Mouse (Mus musculus) gastrocnemius, adult 2 months (tissue): ENCODE measurements around the gene Tssk6. TPM values are rescaled to one million over a fixed set of nuclear protein-coding genes. Genes with fewer than 3 reads are reported as not detected.

Experiments used
- DNase-seq: peaks from one replicate; pipeline ENCODE4 v3.0.0; 2022
- H3K27ac ChIP-seq: fragments of 200-600 bp; 2 replicates; pipeline ENCODE4 v1.8.1; 2022; ENCODE audit warnings: mild to moderate bottlenecking
- H3K4me3 ChIP-seq: fragments of 200-600 bp; 2 replicates; pipeline ENCODE4 v1.8.1; 2022; ENCODE audit warnings: mild to moderate bottlenecking, moderate library complexity
- CTCF ChIP-seq: fragments of 200-600 bp; IDR thresholded peaks from 2 replicates; pipeline ENCODE4 v1.8.1; 2022; ENCODE audit warnings: antibody characterized with exemption, mild to moderate bottlenecking, moderate library complexity
- intact Hi-C: fragments of 180-260 bp; cut with DNase I; formaldehyde crosslinking; loops from one replicate; pipeline ENCODE4 v1.15.1; 2025
- total RNA-seq, 2 experiments: library from RNA; stranded (reverse); gene quantifications; 2 replicates each; pipeline ENCODE4 v1.2.3; 2021

Tssk6 gene
- total RNA-seq, 2 experiments from 2014 or later = not detected

DNA sequence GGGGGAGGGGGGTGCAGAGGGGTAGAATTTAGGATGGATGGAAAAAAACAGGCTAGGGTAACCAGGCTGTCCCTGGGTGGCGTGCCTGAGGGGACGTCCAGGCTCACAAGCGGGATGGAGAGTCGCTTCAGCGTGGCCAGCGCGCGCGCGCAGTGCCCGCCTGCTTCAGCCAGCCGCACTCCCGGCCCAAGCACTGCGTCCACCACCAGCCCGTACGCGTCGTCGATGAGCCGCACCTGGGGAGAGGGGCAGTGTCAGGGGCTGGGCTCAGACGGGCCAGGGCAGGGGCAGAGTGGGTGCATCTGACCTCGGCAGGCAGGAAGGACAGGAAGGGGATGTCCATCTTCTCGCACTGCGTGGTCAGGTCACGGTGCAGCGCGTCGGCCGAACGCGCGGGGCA lies 13.1 kb upstream of the Tssk6 start:
- DNase-seq = no peak
- H3K27ac ChIP-seq = peak overlapping the region; percentile 62
- H3K4me3 ChIP-seq = peak overlapping the region; percentile 72
- intact Hi-C loops = no loop called here
- TF ChIP-seq CTCF = no peak

DNA sequence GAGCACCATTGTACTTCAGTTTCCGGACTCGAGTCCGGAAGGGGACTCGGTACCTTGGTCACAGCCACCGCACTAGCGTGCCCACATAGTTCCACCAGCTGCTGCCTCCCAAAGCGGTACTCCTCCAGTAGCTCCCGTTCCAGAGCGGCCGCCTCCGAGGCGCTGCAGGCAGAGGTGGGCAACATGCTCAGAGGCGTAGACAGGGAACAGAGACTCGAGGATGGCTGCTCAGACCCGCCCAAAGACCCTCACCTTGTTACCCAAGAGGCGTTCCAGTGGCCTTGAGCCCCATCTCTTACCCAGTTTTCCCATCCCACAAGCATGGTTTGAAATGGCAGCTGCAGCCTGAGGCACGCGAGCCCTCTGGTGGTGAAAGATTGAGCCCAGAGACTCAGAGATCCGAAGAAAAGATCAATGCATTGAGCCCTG lies 11.2 kb upstream of the Tssk6 start:
- H3K27ac ChIP-seq = no peak overlapping the region
- DNase-seq = no peak
- no peak overlapping the region for H3K4me3 ChIP-seq
- peak; percentile 71 for TF ChIP-seq CTCF
- intact Hi-C loops = loop anchor here (1.0 kb wide), 1 partner anchor 17 kb away; no protein-coding TSS in a partner anchor

DNA sequence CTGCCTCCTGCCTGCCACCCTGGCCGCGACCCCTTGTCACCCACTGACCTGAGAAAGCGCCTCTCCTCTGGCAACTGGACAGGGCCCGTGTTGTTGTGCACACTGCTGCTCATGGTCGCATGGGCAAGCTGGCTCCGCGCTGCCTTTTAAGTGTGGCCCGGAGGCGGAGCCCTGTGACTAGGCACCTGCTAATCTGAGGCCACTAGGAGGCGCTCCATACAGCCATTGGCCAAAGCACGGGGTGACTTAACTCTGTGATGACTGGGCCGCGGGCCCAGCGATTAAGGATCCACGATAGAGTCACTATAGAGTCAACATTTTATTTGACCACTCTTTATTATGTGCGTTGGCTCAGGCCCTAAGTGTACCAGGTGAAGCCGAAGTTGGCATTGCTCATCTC lies 8.1 kb upstream of the Tssk6 start:
- TF ChIP-seq CTCF = peak; percentile 65
- Histone ChIP-seq H3K27ac (no peak overlapping the region), H3K4me3 (no peak overlapping the region)
- intact Hi-C loops = no loop called here
- peak; percentile 70 for DNase-seq

GRCm38 (mm10) chr8:69894836-69895332 lies 7.1 kb upstream of the Tssk6 start:
- no peak for TF ChIP-seq CTCF
- Histone ChIP-seq H3K27ac (peak overlapping the region; percentile 63; the same call in 1 of the 2 replicates), H3K4me3 (no peak overlapping the region)
- DNase-seq = no peak
- intact Hi-C loops = no loop called here

DNA sequence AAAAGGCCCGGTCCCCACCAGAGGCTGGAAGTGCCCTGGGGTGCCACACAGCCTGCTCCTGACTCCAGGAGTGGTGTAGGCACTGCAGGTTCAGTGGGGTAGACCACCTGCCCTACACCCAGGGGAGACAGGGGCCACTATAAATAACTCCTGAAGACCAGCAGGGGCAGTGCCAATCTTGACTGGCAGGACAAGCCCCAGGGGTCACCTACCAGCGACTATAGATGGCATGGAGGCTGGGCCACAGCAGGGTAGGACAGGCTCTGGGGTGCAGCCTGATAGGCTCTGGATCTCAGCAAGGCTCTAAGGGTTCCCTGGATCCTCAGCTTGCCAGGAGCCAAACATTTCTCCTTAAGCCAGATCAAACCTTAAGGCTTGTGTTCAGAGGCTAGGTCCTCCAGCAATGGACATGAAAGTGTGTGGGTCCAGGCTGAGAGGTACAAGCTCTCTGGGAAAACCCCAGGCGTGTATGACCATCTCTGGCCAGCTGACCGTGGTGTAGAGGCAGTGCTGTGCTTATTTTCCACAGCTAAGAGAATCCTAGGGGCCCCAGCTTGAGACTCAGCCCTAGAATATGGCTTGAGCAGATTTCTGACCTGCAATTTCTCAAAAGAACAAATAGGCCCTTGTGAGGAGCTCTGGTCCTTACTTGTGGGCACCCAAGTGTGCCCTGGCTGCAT lies 6.1 kb upstream of the Tssk6 start:
- H3K27ac ChIP-seq = peak overlapping the region; percentile 63
- 0 out of 2 replicates have a peak overlapping the region, but pooled peaks have one; percentile 11 for H3K4me3 ChIP-seq
- intact Hi-C loops = no loop called here
- DNase-seq = no peak
- TF ChIP-seq CTCF = no peak

DNA sequence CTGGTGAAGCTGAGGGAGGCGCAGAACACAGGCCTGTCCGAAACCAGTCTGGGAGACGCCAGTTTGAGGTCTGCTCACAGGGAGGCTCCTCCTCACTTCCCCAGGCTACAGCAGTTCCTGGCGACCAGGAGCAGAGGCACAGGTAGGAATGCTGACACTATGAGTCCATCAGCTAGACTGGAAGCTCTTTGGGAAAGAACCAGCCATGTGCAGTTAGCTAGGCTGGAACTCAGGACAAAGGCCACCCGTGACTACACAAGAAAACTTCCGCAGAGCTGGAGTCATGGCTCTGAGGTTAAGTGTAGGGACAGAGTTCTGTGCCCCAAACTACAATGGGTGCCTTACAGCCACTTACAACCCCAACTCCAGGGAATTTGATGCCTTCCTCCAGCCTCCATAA lies 4.1 kb upstream of the Tssk6 start:
- no peak for TF ChIP-seq CTCF
- Histone ChIP-seq H3K4me3 (peak overlapping the region; percentile 5), H3K27ac (peak overlapping the region; percentile 63; the same call in 1 of the 2 replicates)
- no peak for DNase-seq
- intact Hi-C loops = no loop called here

DNA sequence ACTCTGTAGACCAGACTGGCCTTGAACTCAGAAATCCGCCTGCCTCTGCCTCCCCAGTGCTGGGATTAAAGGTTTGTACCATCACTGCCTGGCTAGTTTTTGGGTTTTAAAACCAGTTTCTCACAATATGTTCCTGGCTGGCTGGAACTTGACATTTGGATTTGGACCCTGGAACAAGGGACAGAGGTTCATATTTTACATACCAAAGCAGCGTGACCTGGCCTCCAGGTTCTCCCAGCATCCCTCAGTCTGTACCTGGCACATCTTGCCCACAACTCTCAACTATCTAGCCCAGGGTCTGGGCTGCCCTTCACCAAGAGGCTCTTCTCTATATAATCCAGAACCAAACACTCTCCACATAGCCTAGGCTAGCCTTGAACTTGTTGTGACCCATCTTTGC lies 2.1 kb upstream of the Tssk6 start:
- peak overlapping the region; percentile 92 for H3K4me3 ChIP-seq
- TF ChIP-seq CTCF = no peak
- intact Hi-C loops = no loop called here
- DNase-seq = no peak
- H3K27ac ChIP-seq = no peak overlapping the region

DNA sequence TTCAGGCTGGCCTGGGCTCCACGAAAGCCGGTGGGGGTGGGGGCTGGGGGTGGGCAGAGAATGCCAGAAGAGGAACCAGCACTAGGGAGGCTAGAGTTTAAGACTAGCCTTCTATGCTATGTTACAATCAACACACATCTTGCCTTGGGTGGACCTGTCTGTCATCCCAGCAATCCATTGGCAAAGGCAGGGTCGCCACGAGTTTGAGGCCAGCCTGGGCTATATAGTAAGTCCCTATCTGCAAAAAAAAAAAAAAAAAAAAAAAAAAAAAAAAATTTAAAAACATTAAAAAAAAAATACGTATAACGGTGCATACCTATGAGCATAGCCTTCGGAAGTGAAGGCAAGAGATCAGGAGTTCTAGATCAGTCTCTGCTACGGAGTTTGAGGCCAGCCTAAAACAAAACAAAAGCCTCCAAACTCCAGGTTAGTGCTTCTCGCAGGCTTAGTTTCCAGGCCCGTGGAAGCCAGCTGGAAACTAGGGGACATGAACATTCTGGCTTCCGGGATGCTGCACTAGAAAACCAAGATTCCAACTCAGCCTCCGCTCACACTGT lies 1.0 kb upstream of the Tssk6 start:
- Histone ChIP-seq H3K4me3 (peak overlapping the region; percentile 92), H3K27ac (peak overlapping the region; percentile 99)
- intact Hi-C loops = no loop called here
- no peak for DNase-seq
- no peak for TF ChIP-seq CTCF

DNA sequence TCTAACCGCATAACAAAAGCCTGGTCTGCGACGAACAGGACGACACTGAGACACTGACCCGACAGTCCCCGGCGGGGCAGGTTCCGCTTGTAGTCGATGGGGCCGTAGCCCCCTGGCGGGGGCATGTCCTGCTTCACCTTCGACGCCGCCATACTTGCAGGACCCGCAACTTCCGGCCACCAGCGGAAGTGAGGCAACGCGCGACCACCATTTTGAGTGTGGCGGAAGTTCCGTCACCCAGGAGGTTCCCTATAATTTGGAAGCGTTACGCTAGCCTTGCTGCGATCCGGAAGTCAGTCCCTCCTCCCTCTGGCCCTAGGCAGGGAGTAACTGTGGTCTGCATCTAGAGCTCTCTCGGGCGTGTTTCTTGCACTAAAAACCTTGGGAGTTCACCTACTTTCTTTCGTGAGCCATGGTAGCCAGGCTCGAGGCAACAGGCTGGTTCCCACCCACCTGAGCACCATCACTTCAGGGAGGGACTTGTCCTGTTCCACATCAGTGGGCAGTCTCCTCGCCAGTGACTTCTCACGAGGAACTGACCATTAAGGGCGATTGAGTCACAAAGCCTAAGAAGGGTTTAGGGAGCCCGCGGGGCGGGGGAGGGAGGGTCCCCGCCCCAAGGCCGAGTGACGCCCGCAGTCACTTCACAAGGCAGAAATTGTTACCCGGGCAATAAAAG lies 361 bp upstream of the Tssk6 start:
- intact Hi-C loops = no loop called here
- Histone ChIP-seq H3K27ac (peak overlapping the region; percentile 99), H3K4me3 (peak overlapping the region; percentile 92)
- peak; percentile 97 for DNase-seq
- TF ChIP-seq CTCF = peak; percentile 80

GRCm38 (mm10) chr8:69903063-69903542 lies 1.1 kb downstream of the Tssk6 start:
- no peak for TF ChIP-seq CTCF
- peak; percentile 99 for DNase-seq
- intact Hi-C loops = no loop called here
- peak overlapping the region; percentile 99 for H3K27ac ChIP-seq
- H3K4me3 ChIP-seq = peak overlapping the region; percentile 92

DNA sequence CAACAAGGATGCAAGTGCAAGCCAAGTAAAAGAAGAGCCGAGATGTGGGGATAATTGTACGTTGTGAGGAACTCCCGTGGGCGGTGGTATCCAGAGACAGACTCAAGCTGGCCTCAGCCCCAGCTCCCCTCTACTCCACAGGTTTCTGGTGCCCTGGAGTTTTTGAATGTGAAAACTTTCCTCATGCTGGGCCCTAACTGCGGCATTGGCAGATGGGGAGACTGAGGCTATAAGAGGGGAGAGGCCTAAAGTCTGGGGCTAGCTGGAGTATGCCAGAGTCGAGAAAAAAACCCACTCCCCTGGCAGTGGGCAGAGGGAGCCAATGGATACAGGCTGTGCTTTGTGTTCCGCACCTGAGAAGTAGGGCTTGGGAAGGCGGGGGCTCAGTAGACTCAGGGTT lies 2.1 kb downstream of the Tssk6 start:
- DNase-seq = no peak
- intact Hi-C loops = no loop called here
- no peak for TF ChIP-seq CTCF
- Histone ChIP-seq H3K27ac (peak overlapping the region; percentile 99; the same call in 1 of the 2 replicates), H3K4me3 (no peak overlapping the region)

DNA sequence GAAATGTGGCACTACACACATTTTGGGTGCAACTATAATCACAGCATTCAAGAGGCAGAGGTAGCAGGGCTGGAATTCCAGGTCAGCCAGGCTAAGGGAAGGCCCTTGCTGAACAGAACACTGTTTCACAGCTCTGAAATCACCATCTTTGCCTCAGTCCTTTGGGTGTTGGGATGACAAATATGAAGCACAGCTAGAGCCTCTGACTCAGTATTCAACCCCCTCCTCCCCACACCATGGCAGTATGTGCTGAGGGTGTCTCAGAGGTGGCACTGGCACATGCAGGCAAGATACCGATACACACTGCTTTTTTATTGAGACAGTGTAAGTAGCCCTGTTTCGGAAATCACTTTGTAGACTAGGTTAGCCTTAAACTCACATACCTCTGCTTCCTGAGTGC lies 4.3 kb downstream of the Tssk6 start:
- no peak for TF ChIP-seq CTCF
- no peak overlapping the region for H3K4me3 ChIP-seq
- H3K27ac ChIP-seq = peak overlapping the region; percentile 81
- intact Hi-C loops = no loop called here
- DNase-seq = no peak

GRCm38 (mm10) chr8:69907106-69907505 lies 5.1 kb downstream of the Tssk6 start:
- no peak overlapping the region for H3K4me3 ChIP-seq
- H3K27ac ChIP-seq = no peak overlapping the region
- no peak for TF ChIP-seq CTCF
- DNase-seq = no peak
- intact Hi-C loops = no loop called here
